Mouse (Mus musculus) CH12F3 (cell line): Measurements from ENCODE around the gene Itprid1.

Source experiments
- in situ Hi-C: fragments of 300-500 bp; cut with MboI; formaldehyde crosslinking; loops from 2 replicates; pipeline ENCODE4 v1.14.3; 2020; ENCODE audit warnings: low sequenced_read_pairs

Itprid1 gene

DNA sequence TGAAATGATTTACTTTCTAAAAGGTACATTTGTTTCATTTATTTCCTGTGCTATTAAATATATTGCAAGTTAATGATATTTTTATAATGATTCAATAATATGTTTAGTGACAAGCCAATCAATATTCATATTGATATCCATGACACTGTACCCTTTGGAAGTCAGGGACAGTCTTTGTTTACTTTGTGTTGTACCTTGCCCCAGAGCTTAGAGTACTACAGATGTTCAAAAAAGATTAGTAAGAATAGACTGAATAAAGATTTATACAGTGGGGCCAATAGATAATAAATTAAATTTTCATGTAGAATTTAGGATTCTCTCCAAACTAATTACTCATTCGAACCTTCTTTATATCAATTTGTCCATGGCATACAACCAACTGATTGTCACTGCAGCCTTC is 50.9 kb downstream of the Itprid1 start:
- in situ Hi-C loops: no loop called here

DNA sequence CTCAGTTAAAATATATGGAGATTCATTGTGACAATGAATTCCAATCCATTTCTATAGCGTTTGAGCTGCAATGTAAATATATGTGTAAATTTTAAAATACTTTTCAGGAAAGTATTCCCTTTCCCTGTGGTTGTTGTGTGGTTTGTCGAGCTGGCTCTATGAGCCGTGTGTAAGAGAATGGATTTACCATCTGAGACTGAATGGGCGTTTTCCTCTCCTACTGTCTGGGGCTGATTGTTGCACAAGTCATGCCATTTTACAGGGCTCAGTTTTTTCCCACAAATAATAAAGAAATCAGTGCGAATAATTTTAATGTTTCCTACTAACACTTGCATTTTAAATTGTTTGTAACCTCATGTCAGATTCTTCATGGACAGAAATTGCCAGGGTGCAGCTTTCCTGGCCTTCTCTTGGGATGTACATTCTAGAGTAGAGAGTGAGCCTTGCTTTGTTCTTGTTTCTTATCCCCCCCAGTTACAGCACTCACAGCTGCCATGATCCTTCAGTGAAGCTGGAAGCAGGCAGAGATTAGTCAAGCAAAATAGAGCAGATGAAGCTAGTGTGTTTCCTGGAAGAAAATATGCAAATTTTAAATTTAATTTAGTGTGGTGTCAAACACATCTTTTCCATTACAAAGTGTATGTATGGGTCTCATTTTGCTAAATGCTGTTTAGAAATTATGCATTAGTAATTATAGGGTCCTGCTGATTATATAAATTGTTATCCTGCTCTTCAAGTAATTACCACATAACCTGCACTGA is 65.1 kb downstream of the Itprid1 start:
- in situ Hi-C loops: no loop called here

DNA sequence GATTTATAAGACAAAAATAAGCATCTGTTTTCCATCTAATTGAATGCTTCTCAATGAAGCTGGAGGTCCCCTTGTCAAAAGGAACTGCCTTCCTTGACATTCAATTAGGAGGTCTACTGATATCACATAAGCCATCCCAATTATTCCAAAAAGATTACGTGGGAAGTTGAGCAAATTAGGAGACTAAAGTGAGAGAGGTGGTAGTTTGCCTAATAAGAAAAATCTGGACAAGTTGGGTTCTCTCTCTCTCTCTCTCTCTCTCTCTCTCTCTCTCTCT is 65.6 kb downstream of the Itprid1 start:
- in situ Hi-C loops: no loop called here

DNA sequence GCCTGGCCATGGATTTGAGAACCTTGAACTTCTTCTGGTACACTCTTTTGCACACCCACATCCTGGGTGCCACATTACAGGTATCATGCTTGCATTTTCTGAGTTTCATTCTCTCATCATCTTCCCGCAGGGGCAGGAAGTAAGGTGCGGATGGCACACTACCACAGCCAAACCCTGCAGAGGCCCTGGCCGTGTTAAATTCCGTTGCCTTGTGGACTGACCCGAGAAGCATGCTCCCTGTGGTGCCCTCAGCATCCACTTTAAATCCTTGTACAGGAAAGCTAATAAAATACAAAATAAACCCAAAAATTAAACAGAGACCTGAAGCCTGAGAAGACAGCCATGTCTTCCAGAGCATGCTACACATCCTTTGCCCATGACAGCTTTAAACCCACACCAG is 82.5 kb downstream of the Itprid1 start:
- in situ Hi-C loops: no loop called here

DNA sequence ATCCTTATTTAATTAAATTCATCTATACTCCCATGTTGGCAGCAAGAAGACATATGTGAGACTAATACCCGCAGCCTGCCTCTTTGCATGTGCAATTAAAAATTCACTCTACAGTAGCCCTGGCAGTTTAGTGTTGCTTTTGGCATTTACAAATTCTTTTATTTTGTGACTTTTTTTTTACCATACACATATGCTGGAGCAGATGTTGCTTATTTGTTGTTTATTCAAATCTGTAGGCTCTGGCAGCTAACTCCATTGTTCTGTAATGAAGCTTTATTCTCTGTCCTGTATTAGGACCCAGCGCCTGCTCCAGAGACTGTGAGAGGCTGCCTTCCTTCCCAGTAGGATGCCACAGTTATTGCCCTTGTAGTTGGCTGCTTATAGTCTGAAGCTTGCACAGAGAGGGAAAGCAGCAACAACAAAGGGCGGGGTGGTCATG is 83.6 kb downstream of the Itprid1 start:
- in situ Hi-C loops: no loop called here

DNA sequence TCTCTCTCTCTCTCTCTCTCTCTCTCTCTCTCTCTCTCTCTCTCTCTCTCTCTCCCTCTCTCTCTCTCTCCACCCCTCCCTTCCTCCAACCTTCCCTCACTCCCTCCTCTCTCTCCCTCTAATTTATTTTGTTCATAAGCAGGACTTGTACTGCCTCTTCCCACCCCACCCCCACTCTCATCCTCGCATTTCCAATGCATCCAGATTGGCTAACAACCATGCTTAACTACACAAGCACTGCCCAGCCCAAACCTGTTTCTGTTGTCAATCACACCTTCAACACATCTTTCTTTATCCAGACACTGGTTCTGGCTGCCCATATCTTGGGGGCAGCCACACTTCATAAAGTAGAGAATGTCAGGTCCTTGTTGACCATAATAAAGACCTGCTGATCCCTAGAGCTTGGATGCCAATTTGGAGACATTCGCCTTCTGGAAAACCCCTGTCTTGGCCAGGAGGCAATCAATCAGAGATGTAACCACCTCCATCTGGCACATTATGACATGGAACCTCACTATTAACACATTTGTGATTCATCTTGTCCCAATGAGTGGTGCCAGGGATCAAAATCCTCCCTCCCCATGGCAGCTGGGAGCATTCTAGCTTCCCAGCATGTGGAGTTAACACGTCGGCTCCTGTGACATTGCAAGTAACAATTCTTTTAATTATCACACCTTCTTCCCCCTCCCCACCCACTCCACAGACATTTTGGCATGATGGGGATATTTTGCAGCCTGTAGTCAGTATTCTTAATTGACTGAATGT is 84.4 kb downstream of the Itprid1 start:
- in situ Hi-C loops: no loop called here

DNA sequence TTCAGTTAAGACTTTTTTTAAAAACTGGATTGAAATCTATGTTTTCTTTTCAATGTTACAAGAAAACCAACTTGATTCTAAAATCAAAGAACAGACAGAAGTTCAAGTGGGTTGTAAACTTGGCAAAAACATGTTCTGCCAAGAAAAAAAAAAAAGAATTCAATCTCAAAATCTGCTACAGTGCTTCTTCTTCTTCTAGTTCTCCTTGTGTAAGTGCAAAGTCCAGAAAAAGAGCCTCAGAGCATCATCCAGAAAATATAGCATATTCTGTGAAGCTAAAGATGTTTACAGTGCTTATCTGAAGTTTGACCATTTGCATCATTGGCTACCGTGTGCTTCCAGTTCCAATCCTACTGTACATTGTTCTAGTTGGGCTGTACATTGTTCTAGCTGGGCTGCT is 108.0 kb downstream of the Itprid1 start:
- in situ Hi-C loops: no loop called here

DNA sequence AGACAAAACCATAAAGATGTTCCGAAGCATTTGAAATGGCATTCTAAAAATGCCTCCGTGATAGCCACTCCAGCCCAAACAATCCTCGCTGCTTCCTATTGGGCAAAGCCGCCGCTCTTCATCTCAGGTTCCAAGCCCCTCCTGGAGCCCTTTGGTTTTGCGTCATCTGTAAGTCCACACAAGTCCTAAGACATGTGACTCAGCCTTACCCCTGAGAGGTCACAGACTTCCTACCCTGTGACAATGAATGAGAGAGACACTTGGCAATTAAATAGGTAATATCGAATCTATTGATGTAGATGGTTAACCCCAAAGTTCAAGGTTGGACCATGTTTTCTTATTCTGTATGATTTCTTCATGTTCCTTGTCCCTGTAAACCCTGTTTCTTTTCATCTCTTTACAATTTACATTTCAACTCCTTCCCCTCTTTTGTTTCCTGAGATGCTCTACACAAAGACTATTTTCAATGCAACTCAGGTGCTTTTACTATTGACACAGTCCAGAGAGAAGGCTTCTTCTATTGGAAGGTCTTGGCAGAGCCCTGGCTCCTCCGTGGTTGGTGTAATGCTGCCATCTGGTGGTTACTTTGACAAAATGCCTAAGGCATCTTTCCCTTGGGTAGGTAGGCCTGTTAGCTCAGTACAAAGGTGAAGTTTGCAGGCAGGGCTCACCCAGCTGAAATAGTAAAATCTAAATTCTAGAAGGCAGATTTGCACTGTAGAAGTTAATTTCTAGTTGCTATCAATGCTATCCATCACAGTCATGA is 113.8 kb downstream of the Itprid1 start:
- in situ Hi-C loops: no loop called here

DNA sequence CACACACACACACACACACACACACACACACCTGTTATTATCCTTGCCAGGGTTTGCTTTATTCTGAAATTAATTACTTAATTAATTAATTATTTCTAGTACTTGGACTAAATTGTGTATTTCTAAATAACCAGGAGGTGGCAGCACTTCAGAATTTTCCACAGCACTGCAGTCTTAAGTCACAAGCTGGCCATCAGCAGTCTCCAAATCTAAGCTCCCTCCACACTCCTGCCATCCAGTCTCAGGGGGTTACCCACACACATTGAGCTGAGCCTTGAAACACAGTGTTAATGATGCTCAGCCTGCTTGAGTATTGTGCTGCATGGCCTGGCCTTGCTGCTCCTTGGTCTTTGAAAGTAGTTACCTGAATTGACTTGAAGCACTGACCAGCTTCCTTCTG is 136.3 kb downstream of the Itprid1 start:
- in situ Hi-C loops: no loop called here

DNA sequence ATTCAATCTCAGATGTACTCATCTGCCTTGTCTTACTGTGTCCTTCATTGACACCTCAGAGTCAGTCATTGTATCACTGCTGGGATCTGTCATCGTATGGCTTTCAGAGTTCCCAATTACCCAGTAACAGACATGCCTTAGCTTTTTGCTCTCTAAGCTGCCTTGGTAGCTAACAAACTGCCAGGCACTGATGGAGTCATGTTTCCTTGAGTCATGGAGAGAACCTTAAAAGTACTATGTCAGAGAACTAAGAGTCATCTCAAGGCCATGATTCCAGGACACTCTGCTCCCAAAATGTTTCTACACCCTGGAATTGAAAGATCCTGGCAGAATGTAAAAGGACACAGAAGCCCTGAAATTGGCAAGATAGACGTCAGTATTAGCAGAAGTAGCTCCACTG is 143.1 kb downstream of the Itprid1 start:
- in situ Hi-C loops: no loop called here

DNA sequence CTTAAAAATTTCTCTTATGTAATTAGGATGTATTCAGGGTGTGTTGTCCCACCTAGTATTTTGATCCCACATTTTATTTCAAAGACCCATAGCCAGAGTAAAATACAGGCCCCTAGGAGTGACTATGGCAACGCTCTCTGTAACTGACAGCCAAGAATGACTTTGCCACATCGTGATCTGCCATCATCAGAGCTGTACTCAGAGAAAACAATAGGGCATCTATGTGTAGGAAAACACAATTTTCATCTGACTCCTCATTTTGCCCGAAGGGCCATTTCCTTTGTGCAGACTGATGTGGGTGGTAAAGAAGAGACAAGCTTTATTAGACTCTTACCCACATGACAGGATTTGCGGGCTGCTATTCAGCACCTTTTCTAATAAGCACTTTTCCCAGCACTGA is 172.0 kb downstream of the Itprid1 start:
- in situ Hi-C loops: no loop called here

DNA sequence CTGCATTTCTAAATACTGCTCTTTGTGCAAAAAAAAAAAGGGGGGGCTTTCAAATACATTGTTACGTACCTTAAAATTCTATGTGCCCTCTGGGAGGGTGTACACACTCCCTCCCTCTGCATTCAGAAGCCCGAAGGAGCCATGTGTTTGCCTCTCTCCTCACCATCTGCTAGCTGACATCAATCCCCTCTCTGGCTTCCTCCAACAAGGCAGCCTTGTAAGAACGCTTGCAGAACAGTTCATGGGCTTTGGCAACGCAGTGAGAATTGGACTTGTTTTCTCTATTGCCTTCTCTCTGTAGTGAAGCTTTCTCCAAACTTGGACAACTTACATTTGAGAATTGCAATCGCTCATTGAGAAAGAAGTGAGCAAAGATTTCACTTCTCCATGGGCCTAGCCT is 175.7 kb downstream of the Itprid1 start:
- in situ Hi-C loops: no loop called here

DNA sequence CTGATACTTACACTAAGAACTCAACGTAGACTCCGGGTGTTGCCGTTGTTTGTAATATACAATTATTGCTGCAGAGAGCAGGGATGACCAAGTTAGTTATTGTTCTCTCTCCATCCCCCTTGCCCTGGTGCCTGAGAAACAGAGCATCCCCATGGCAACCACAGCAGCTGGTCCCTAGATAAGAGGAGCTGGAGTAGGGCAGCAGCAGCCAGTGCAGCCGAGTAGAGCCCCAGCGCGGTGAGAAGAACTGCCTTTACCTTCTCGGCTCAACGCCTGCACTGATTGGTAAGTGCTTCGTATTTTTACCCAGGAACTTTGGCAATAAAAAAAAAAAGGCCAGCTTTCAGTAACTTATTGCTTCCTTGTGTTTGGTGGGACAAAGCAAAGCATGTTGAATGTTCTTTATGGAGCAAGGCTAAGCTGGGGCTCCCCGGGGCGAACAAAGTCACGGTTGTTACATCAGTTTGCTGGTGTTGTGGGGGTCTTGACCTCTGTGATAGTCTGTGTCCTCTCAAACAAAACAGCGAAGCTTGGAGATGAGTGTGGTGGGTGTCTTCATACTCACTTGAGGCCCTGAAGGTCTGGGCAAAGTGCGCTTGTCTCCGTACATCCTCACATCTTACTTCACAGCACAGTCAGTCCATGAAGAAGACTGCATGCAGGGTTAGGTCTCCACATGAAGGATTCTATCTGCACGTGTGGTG is 180.7 kb downstream of the Itprid1 start, which contains the start of gene Ppp1r17:
Ppp1r17 (plus strand) TSS at position 207 of the 704 bp plus-strand sequence.
- in situ Hi-C loops: no loop called here

DNA sequence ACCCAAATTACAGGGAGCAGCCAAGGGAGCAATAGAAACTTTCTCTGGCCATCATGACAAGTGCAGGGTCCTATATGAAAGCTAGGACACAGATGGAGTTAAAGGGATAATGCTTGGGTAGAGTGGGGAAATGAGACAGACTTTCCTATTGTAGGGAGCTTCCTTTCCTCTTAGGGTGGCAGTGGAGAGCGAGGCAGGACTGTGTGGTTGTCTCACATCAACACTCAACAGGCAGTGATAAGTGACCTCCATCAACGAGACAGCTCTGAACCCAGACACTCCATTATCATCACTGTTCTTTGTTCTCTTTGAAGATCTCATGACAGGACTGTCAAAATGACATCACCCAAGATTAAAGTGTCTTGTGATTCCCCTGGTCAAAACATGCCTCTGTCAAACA is 182.9 kb downstream of the Itprid1 start:
- in situ Hi-C loops: no loop called here

DNA sequence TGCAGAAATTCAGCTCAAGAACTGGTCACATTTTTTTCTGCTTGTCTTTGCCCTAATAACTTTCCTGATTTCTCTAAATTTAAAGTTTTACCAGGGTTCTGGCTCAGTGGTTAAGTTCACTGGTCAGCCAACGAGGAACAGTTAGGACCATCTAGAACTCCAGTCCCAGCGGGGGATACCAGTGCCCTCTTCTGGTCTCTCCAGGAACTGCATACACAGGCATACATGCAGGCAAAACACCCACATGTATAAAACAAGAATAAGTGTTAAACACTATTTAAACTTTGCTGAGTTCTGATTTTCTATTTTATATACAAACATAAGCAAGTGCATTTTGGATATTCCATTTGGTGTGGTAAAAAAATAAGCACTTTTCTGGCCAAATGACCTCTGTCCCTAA is 188.8 kb downstream of the Itprid1 start:
- in situ Hi-C loops: no loop called here

DNA sequence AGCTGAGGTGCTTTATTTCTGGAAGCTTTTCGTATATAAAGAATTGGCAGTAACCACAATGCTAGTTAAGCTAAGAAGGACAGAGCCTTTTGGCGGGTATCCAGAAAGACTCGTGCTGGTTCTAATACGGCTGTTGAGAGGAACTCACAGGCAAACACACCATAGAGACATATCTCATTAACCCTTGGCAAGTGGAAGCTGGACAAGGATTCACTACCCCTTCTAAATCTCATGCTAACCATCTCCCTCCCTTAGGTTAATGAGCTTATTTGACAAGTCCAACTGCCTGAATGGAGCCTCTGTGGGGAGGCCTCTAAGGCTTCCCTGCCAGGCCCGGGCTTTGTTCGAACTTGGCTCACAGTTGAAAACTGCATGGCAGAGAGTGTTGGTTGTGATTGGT is 190.6 kb downstream of the Itprid1 start:
- in situ Hi-C loops: no loop called here

DNA sequence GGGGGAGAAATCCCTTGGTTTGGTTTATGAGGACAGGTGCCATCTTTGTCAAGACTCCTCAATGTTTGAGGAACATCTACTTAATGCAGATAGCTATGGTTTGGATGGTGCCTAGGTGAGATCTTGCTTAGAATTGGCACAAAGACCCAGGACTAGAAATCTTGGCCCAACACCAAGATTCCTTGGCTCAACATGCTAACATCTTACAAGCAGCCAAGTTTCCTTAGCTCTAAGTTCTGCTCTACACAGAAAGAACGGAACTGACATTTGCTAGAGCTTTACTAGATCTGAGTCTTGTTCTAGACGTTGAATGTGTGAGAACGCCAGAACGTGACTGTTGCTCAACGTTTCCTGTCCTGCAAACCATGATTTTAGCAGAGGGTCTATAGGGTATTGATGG is 191.3 kb downstream of the Itprid1 start:
- in situ Hi-C loops: no loop called here
